Mouse (Mus musculus): ENCODE results near the gene Cacnb3.

Gene Cacnb3

GRCm38 (mm10) chr15:98675634-98676250 is 45.1 kb downstream of the Cacnb3 start:
- no peak for DNase-seq (ENCODE audit: low spot score)

- DNase-seq (ENCODE audit: low spot score): no peak
Observed at GRCm38 (mm10) chr15:98676471-98676870, 45.8 kb downstream of the Cacnb3 start.

GRCm38 (mm10) chr15:98676940-98677728 is 46.5 kb downstream of the Cacnb3 start, which contains the start of gene Rnd1:
Gene Rnd1 (minus strand): TSS chr15:98677461.
- no peak for DNase-seq (ENCODE audit: low spot score)

GRCm38 (mm10) chr15:98677977-98678376 is 47.3 kb downstream of the Cacnb3 start:
- DNase-seq (ENCODE audit: low spot score): no peak

- no peak for DNase-seq (ENCODE audit: low spot score)
Observed at GRCm38 (mm10) chr15:98680660-98681059, 50.0 kb downstream of the Cacnb3 start.

GRCm38 (mm10) chr15:98681633-98682032 is 51.0 kb downstream of the Cacnb3 start:
- no peak for DNase-seq (ENCODE audit: low spot score)

GRCm38 (mm10) chr15:98683177-98683576 is 52.5 kb downstream of the Cacnb3 start:
- DNase-seq (ENCODE audit: low spot score): no peak

- no peak for DNase-seq (ENCODE audit: low spot score)
Observed at GRCm38 (mm10) chr15:98683746-98684145, 53.1 kb downstream of the Cacnb3 start.

GRCm38 (mm10) chr15:98685926-98686325 is 55.3 kb downstream of the Cacnb3 start:
- no peak for DNase-seq (ENCODE audit: low spot score)

- no peak for DNase-seq (ENCODE audit: low spot score)
Observed at GRCm38 (mm10) chr15:98689682-98690081, 59.0 kb downstream of the Cacnb3 start.

- no peak for DNase-seq (ENCODE audit: low spot score)
Observed at GRCm38 (mm10) chr15:98691486-98692147, 61.0 kb downstream of the Cacnb3 start.

- DNase-seq (ENCODE audit: low spot score): no peak
Observed at GRCm38 (mm10) chr15:98692171-98692715, 61.6 kb downstream of the Cacnb3 start.

Measured in urinary bladder, postnatal 10 days (tissue).